Mouse (Mus musculus): Measurements from ENCODE around the gene Elf2. TPM values are rescaled to one million over a fixed set of nuclear protein-coding genes. Genes with fewer than 3 reads are reported as not detected.

Elf2 gene
- polyA plus RNA-seq, 1 experiment from 2014 or later = 44.5 TPM

DNA sequence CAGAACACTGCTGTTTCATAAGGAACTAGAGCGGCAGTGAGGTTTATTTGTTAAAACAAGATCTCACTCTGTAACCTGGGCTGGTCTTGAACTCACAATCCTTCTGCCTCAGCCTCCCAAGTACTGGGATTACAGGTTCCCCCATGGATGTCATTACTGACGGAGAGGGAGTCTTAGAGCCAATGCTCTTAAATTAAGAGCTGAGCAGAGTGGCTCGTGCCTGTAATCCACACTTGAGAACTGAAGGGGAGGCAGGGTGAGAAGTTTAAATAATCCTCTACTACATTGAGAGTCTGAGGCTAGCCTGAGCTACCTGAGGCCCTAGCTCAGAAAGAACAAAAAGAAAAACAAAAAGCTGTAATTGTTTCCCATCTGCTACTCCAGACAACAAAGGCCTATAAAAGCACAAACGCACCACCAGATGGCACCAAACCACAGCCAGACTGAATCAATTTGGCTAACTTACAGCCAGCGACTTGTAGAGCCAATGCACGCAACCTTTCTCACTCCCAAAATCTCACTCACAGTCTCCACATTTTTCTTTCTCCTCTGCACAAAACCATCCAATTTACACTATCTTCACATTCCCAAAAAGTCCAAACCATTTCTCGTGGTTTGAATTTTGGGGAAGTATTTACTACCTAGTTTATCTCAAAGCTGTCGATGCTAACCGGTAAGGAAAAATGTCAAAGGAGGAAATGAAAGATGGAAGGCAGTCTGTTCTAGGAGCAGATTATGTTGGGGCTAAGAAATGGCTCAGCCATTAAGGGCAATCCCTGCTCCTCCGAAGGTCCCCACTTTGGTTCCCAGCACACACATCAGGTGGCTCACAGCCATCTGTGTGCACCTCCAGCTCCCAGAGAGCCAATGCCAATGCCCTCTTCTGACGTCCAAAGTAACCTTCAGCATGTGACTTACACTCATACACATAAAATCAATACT, 51.3 kb downstream of the Elf2 start:
- no peak overlapping the region for H3K4me2 ChIP-seq
- WGBS (ENCODE audit: insufficient replicate concordance) = 52% methylated on average over 11 of the region's 11 CpGs
- ATAC-seq (replicated peaks; ENCODE audit: insufficient number of reproducible peaks, low FRiP score, low TSS enrichment) = no peak

DNA sequence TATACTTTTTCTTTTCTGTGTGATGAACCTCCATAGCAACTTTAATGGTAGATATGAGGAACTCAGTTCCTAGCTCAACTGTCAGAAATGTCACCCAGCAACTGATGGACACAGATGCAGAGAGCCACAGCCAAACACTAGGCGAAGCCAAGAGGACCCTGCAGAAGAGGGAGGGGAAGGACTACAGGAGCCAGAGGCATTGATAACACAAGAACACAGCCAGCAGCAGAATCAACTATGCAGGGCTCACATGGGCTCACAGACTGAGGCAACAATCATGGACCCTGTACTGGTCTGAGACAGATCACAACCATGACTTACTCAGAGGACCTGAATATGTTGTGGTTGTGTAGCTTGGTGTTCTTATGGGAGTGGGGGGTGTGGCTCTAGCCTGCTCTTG, 56.1 kb downstream of the Elf2 start:
- H3K4me3 ChIP-seq (ENCODE audit: low read depth, low read length) = no peak overlapping the region
- H3K9me3 ChIP-seq (replicated peaks; ENCODE audit: control insufficient read depth, low read length) = no peaks in the 10 kb centered on the region
- no peak for ATAC-seq (replicated peaks; ENCODE audit: insufficient number of reproducible peaks, low FRiP score, low TSS enrichment)
- H3K27me3 ChIP-seq (ENCODE audit: control insufficient read depth, insufficient read depth, low read length) = no peaks in the 10 kb centered on the region
- H3K27ac ChIP-seq (ENCODE audit: low read depth, low read length) = no peak overlapping the region
- H3K4me1 ChIP-seq (ENCODE audit: control insufficient read depth, insufficient read depth, low read length) = 0 out of 2 replicates have a peak, but pooled peaks cover 4% of the 10 kb centered on the region
- WGBS (ENCODE audit: insufficient replicate concordance) = 50% methylated on average over 1 of the region's 1 CpGs
- 0 out of 2 replicates have a peak overlapping the region, but pooled peaks have one; percentile 22 for H3K9ac ChIP-seq (ENCODE audit: low read depth, low read length)
- H3K4me2 ChIP-seq = no peak overlapping the region
- no peaks in the 10 kb centered on the region for H3K36me3 ChIP-seq (ENCODE audit: control insufficient read depth, insufficient read depth, low read length)

More for the DNA sequence above, 51.3 kb downstream of the Elf2 start:
- no peaks in the 10 kb centered on the region for H3K9me3 ChIP-seq (replicated peaks; ENCODE audit: control insufficient read depth, low read length)
- H3K27me3 ChIP-seq (ENCODE audit: control insufficient read depth, insufficient read depth, low read length) = no peaks in the 10 kb centered on the region
- 0 out of 2 replicates have a peak, but pooled peaks cover 4% of the 10 kb centered on the region for H3K4me1 ChIP-seq (ENCODE audit: control insufficient read depth, insufficient read depth, low read length)
- H3K4me3 ChIP-seq (ENCODE audit: low read depth, low read length) = no peak overlapping the region
- no peak overlapping the region for H3K27ac ChIP-seq (ENCODE audit: low read depth, low read length)
- no peaks in the 10 kb centered on the region for H3K36me3 ChIP-seq (ENCODE audit: control insufficient read depth, insufficient read depth, low read length)
- H3K9ac ChIP-seq (ENCODE audit: low read depth, low read length) = no peak overlapping the region

DNA sequence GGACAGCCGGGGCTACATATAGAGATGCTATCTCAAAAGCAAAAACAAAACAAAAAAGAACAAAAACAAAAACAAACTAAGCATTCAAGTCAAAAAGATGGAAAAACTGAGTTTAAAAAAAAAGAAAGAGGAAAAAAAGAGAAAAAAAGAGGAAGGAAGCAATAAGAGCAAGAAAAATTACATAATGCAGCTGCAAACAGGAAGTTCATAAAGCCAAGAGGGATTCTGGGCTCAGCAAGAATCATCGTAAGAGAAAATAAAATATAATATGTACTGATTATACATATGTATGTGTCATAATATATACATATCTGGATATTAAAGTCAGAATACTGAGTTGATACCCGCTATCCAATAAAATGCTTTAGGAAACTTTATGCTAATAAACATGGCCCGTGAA, 58.7 kb downstream of the Elf2 start:
- H3K27ac ChIP-seq (ENCODE audit: low read depth, low read length) = no peak overlapping the region
- no peak overlapping the region for H3K4me3 ChIP-seq (ENCODE audit: low read depth, low read length)
- no peak for ATAC-seq (replicated peaks; ENCODE audit: insufficient number of reproducible peaks, low FRiP score, low TSS enrichment)
- H3K4me2 ChIP-seq = no peak overlapping the region
- WGBS (ENCODE audit: insufficient replicate concordance) = 91% methylated on average over 4 of the region's 4 CpGs
- no peak overlapping the region for H3K9ac ChIP-seq (ENCODE audit: low read depth, low read length)
- no peaks in the 10 kb centered on the region for H3K9me3 ChIP-seq (replicated peaks; ENCODE audit: control insufficient read depth, low read length)
- H3K36me3 ChIP-seq (ENCODE audit: control insufficient read depth, insufficient read depth, low read length) = no peaks in the 10 kb centered on the region
- H3K27me3 ChIP-seq (ENCODE audit: control insufficient read depth, insufficient read depth, low read length) = no peaks in the 10 kb centered on the region
- 0 out of 2 replicates have a peak, but pooled peaks cover 8% of the 10 kb centered on the region for H3K4me1 ChIP-seq (ENCODE audit: control insufficient read depth, insufficient read depth, low read length)

DNA sequence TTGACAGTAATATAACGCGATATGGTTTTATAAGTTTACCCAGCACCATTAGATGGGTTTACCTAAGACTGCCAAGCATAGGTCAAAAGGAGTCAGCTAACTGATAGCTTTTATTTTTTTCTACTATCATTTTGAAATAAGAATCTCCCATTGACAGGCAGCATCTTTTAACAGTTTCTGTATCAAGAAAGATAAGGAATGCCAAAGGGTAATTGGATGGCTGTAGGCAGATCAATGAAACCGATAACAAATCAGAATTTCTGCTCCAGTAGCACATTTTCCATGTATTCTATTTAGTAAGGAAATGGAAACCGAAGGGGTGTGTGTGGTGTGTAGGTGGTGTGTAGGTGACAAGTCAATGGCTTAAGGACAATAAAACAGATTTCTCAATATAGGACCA, 62.0 kb downstream of the Elf2 start:
- ATAC-seq (replicated peaks; ENCODE audit: insufficient number of reproducible peaks, low FRiP score, low TSS enrichment) = no peak
- 67% methylated on average over 4 of the region's 4 CpGs for WGBS (ENCODE audit: insufficient replicate concordance)
- Histone ChIP-seq H3K36me3 (ENCODE audit: control insufficient read depth, insufficient read depth, low read length) (no peaks in the 10 kb centered on the region), H3K4me3 (ENCODE audit: low read depth, low read length) (no peak overlapping the region), H3K4me2 (no peak overlapping the region), H3K4me1 (ENCODE audit: control insufficient read depth, insufficient read depth, low read length) (peaks cover 9% of the 10 kb centered on the region), H3K27me3 (ENCODE audit: control insufficient read depth, insufficient read depth, low read length) (no peaks in the 10 kb centered on the region), H3K9ac (ENCODE audit: low read depth, low read length) (no peak overlapping the region), H3K9me3 (replicated peaks; ENCODE audit: control insufficient read depth, low read length) (no peaks in the 10 kb centered on the region), H3K27ac (ENCODE audit: low read depth, low read length) (no peak overlapping the region)

DNA sequence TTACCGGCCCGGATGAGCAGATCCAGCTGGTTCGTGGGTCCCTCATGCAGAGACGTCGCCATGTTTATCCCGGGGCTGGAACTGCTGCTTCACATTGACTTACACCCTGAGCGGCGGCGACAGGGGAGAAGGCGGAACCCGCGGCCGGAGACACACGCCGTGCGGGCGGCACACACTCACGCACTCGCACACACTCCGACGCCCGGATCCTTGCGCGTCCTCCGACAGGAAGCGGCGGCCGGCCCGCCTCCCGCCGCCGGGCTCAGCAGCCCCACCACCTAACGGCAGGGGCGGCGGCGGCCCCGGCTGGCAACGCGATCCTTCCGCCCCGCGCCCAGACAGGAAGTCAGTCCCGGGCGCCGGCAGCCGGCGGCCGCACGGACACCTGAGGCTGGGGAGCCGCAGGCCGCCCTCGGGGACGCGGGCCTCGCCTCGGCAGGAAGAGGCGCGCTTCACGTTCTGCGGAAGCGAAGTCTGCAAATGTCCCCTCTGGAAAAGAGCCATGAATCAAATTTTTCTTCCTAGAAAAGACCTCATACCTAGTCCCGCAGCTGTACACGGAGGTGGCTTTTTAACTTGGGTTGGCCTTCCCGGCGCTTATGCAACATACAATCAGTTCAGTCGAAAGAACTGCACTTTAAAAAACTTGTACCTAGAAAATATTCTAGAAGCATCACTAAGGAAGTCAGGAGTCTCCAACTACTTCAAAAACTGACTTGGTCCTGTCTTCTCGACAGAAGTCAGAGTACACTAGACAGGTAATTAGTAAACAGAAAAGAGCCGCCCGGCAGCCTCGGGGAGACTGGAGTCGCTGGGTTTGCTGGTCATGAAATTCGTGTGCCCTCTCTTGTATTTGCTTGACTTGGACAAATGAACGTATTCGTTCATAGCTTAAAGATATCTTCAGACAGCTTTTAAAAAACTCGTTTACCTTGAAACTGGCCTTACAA, 63.0 kb downstream of the Elf2 start:
- Histone ChIP-seq H3K27me3 (ENCODE audit: control insufficient read depth, insufficient read depth, low read length) (no peaks in the 10 kb centered on the region), H3K9ac (ENCODE audit: low read depth, low read length) (peak overlapping the region; percentile 98), H3K9me3 (replicated peaks; ENCODE audit: control insufficient read depth, low read length) (no peaks in the 10 kb centered on the region), H3K27ac (ENCODE audit: low read depth, low read length) (peak overlapping the region; percentile 99), H3K4me1 (ENCODE audit: control insufficient read depth, insufficient read depth, low read length) (peaks cover 9% of the 10 kb centered on the region), H3K36me3 (ENCODE audit: control insufficient read depth, insufficient read depth, low read length) (no peaks in the 10 kb centered on the region), H3K4me2 (peak overlapping the region; percentile 62), H3K4me3 (ENCODE audit: low read depth, low read length) (peak overlapping the region; percentile 98)
- WGBS (ENCODE audit: insufficient replicate concordance) = under 1% methylated on average over 75 of the region's 75 CpGs
- ATAC-seq (replicated peaks; ENCODE audit: insufficient number of reproducible peaks, low FRiP score, low TSS enrichment) = peak; percentile 65

DNA sequence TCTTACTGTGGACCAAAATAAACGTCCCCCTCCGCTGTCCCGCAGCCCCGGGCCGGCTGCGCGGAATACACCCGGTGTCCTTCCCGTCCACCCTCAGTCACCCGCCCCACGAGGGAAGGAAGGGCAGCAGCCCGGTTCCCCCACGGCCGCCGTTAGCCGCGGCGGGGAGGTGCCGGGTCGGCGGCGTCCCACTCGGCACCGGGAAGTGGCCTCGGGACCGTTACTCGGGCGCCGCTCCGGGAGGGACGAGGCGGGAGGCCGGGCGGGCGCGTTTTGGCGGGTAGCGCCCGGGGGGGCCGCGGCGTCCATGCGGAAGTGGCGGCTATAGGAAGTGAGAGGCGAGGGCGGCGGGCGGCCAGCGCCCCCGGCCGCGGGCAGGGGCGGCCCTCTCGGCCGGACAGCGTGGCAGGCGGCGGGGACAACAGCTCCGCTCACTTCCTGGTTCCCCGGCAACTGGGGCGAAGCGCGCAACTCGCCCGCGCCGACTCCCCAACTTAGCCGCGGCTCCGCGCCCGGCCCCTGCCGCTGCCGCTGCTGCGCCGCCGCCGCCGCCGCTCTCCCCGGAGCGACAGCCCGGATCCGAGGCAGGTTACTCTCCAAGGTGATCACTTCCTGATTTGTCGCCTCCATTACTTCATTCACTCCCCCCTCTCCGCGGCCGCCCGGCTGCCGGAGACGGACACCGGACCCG, 63.9 kb downstream of the Elf2 start:
- H3K4me1 ChIP-seq (ENCODE audit: control insufficient read depth, insufficient read depth, low read length) = peaks cover 9% of the 10 kb centered on the region
- WGBS (ENCODE audit: insufficient replicate concordance) = under 1% methylated on average over 70 of the region's 93 CpGs
- no peaks in the 10 kb centered on the region for H3K9me3 ChIP-seq (replicated peaks; ENCODE audit: control insufficient read depth, low read length)
- H3K27me3 ChIP-seq (ENCODE audit: control insufficient read depth, insufficient read depth, low read length) = no peaks in the 10 kb centered on the region
- ATAC-seq (replicated peaks; ENCODE audit: insufficient number of reproducible peaks, low FRiP score, low TSS enrichment) = peak; percentile 62
- H3K36me3 ChIP-seq (ENCODE audit: control insufficient read depth, insufficient read depth, low read length) = no peaks in the 10 kb centered on the region
- peak overlapping the region; percentile 62 for H3K4me2 ChIP-seq
- peak overlapping the region; percentile 99 for H3K27ac ChIP-seq (ENCODE audit: low read depth, low read length)
- H3K9ac ChIP-seq (ENCODE audit: low read depth, low read length) = peak overlapping the region; percentile 98
- peak overlapping the region; percentile 98 for H3K4me3 ChIP-seq (ENCODE audit: low read depth, low read length)

DNA sequence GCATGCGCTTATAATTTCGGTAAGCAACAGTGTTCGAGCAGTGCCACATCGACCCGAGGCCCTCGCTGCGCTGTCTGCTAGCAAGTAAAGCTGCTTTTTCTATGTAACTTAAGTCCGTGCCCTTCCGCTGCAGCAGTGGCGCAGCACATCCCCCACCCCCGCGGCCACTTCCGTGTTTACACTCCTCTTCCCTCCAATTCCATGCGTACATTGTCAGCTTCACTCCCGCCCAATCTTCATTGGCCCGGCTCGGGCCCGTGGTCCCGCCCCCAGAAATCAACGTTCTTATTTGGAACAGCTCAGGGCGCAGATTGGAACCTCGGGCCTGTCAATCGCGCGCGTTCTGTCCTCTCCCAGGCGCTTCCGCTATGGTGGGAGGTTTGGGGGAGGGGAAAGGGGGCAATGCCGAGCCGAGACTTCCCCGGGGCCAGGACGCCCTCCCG, 64.5 kb downstream of the Elf2 start:
- Histone ChIP-seq H3K9ac (ENCODE audit: low read depth, low read length) (peak overlapping the region; percentile 98), H3K27me3 (ENCODE audit: control insufficient read depth, insufficient read depth, low read length) (no peaks in the 10 kb centered on the region), H3K36me3 (ENCODE audit: control insufficient read depth, insufficient read depth, low read length) (no peaks in the 10 kb centered on the region), H3K4me1 (ENCODE audit: control insufficient read depth, insufficient read depth, low read length) (peaks cover 9% of the 10 kb centered on the region), H3K9me3 (replicated peaks; ENCODE audit: control insufficient read depth, low read length) (no peaks in the 10 kb centered on the region), H3K4me3 (ENCODE audit: low read depth, low read length) (peak overlapping the region; percentile 98), H3K4me2 (peak overlapping the region; percentile 62), H3K27ac (ENCODE audit: low read depth, low read length) (peak overlapping the region; percentile 99)
- WGBS (ENCODE audit: insufficient replicate concordance) = 0% methylated on average over 33 of the region's 33 CpGs
- ATAC-seq (replicated peaks; ENCODE audit: insufficient number of reproducible peaks, low FRiP score, low TSS enrichment) = peak; percentile 96
